Comparison of ENCODE assay signal across 8 mouse cellular contexts in genomic region chr11:32454231-32454799, GRCm38 (mm10). TPM values are rescaled to one million over a fixed set of nuclear protein-coding genes. Genes with fewer than 3 reads are reported as not detected.
DNase-seq lines count a peak whose midpoint lies in the region; ATAC-seq and TF ChIP-seq lines count a peak whose summit lies in the region.

No protein-coding gene starts in this region.

- no peak for TF ChIP-seq CTCF in liver, postnatal 0 days (IDR thresholded peaks at IDR 0.05; ENCODE audit: low read depth)
- TF ChIP-seq CTCF in stomach, postnatal 0 days (IDR thresholded peaks at IDR 0.05; ENCODE audit: low read depth), result no peak

- no peak for TF ChIP-seq EP300 in liver, postnatal 0 days (IDR thresholded peaks at IDR 0.05; ENCODE audit: low read depth)
- TF ChIP-seq EP300 in stomach, postnatal 0 days (optimal IDR thresholded peaks at IDR 0.05), result no peak

- ATAC-seq in kidney, embryonic 14.5 days (ENCODE audit: low FRiP score, low TSS enrichment), result no peak
- ATAC-seq in granulocyte monocyte progenitor cell, adult 5-6 weeks (replicated peaks; ENCODE audit: poor library complexity, severe bottlenecking), result peak; percentile 17
- ATAC-seq in liver, postnatal 0 days, result peak; percentile 9
- no peak for ATAC-seq in stomach, postnatal 0 days (ENCODE audit: low FRiP score, low TSS enrichment)

- peak overlapping the region; percentile 90 for H3K4me2 ChIP-seq in kidney, embryonic 14.5 days (replicated peaks; ENCODE audit: low read depth, low read length)
- H3K4me2 ChIP-seq in liver, postnatal 0 days (ENCODE audit: low read depth, low read length), result peak overlapping the region; percentile 99
- H3K4me2 ChIP-seq in stomach, postnatal 0 days (replicated peaks; ENCODE audit: low read depth), result peak overlapping the region; percentile 93

- H3K9me3 ChIP-seq in kidney, embryonic 14.5 days (ENCODE audit: control insufficient read depth, low read length), result no peaks in the 10 kb centered on the region
- H3K9me3 ChIP-seq in liver, postnatal 0 days (ENCODE audit: low read length), result no peaks in the 10 kb centered on the region
- H3K9me3 ChIP-seq in stomach, postnatal 0 days (ENCODE audit: control insufficient read depth, low read length), result no peaks in the 10 kb centered on the region

- peak overlapping the region; percentile 93 for H3K27ac ChIP-seq in kidney, embryonic 14.5 days (ENCODE audit: low read depth, low read length)
- H3K27ac ChIP-seq in liver, postnatal 0 days (ENCODE audit: low read depth), result no peak overlapping the region
- peak overlapping the region; percentile 95 for H3K27ac ChIP-seq in stomach, postnatal 0 days (replicated peaks)

- peak overlapping the region; percentile 93 for H3K9ac ChIP-seq in kidney, embryonic 14.5 days (ENCODE audit: low read depth, low read length)
- H3K9ac ChIP-seq in liver, postnatal 0 days (replicated peaks), result peak overlapping the region; percentile 85
- peak overlapping the region; percentile 96 for H3K9ac ChIP-seq in stomach, postnatal 0 days (ENCODE audit: low read length)

- H3K4me3 ChIP-seq in kidney, embryonic 14.5 days (ENCODE audit: low read length), result peak overlapping the region; percentile 71
- H3K4me3 ChIP-seq in liver, postnatal 0 days (ENCODE audit: low read depth, low read length), result peak overlapping the region; percentile 77
- peak overlapping the region; percentile 94 for H3K4me3 ChIP-seq in stomach, postnatal 0 days (ENCODE audit: low read depth, low read length)

- WGBS in kidney, embryonic 14.5 days, result 3% methylated on average over 19 of the region's 19 CpGs
- WGBS in liver, postnatal 0 days (ENCODE audit: insufficient replicate concordance), result 6% methylated on average over 19 of the region's 19 CpGs
- WGBS in stomach, postnatal 0 days, result 2% methylated on average over 19 of the region's 19 CpGs

- H3K4me1 ChIP-seq in kidney, embryonic 14.5 days (ENCODE audit: control insufficient read depth, insufficient read depth, low read length), result peaks cover 4% of the 10 kb centered on the region
- H3K4me1 ChIP-seq in liver, postnatal 0 days (ENCODE audit: insufficient read depth), result peaks cover 18% of the 10 kb centered on the region; the same call in 1 of the 2 replicates
- no peaks in the 10 kb centered on the region for H3K4me1 ChIP-seq in stomach, postnatal 0 days (replicated peaks; ENCODE audit: control insufficient read depth, insufficient read depth)

- DNase-seq in kidney, adult 9 months, result no peak
- peak; percentile 64 for DNase-seq in NIH3T3 (ENCODE audit: low read depth)
- no peak for DNase-seq in liver, postnatal 0 days
- DNase-seq in stomach, postnatal 0 days (ENCODE audit: low spot score), result no peak
- DNase-seq in right cerebral cortex, adult 2 months (ENCODE audit: low spot score in 2 of 2), result no peak
- DNase-seq in adrenal gland, adult 2 months, result no peak

- no peaks in the 10 kb centered on the region for H3K27me3 ChIP-seq in kidney, embryonic 14.5 days (ENCODE audit: control insufficient read depth, insufficient read depth, low read length)
- no peaks in the 10 kb centered on the region for H3K27me3 ChIP-seq in liver, postnatal 0 days (ENCODE audit: insufficient read depth, low read length)
- no peaks in the 10 kb centered on the region for H3K27me3 ChIP-seq in stomach, postnatal 0 days (ENCODE audit: control insufficient read depth, insufficient read depth, low read length)

- no peaks in the 10 kb centered on the region for H3K36me3 ChIP-seq in kidney, embryonic 14.5 days (ENCODE audit: control insufficient read depth, insufficient read depth, low read length)
- H3K36me3 ChIP-seq in liver, postnatal 0 days (replicated peaks; ENCODE audit: insufficient read depth, low read length), result no peaks in the 10 kb centered on the region
- no peaks in the 10 kb centered on the region for H3K36me3 ChIP-seq in stomach, postnatal 0 days (ENCODE audit: control insufficient read depth, insufficient read depth, low read length)

RNA-seq across cellular contexts. Expression of gene Ubtd2, which starts 0.9 kb away (rescaled TPM):
- 47.9 and 61.5 TPM in 2 replicates for polyA plus RNA-seq in kidney, embryonic 14.5 days (2014; fragmentation: Nextera tagmentation; extraction: Ambion mirVana)
- 9.5 and 14.1 TPM in 2 replicates for total RNA-seq in granulocyte monocyte progenitor cell, adult 5-6 weeks (2014; fragmentation: Nextera tagmentation)
- 3.6 and 7.3 TPM in 2 replicates for total RNA-seq in granulocyte monocyte progenitor cell, adult 5-6 weeks (2017)
- 3.1 and 3.2 TPM in 2 replicates for polyA plus RNA-seq in liver, postnatal 0 days (2015; fragmentation: Nextera tagmentation; extraction: Ambion mirVana)
- 16.7 and 18.6 TPM in 2 replicates for polyA plus RNA-seq in stomach, postnatal 0 days (2015; fragmentation: Nextera tagmentation; extraction: Ambion mirVana)
- 10 to 100 TPM; 12.2 to 14.4 TPM for total RNA-seq in adrenal gland, adult 2 months (2021)
- polyA plus RNA-seq in adrenal gland, adult 2 months (2012; rRNA removed), result 4.7 and 4.9 TPM in 2 replicates

Comparison
In these comparisons a context has a peak if more than half of its experiments do, and no peak if none do; other contexts are left out.
1. ATAC-seq: peak in granulocyte monocyte progenitor cell, adult 5-6 weeks (single experiment) and liver, postnatal 0 days (single experiment); none in kidney, embryonic 14.5 days (single experiment) and stomach, postnatal 0 days (single experiment).
2. Peak in every context shown above with its lines, with median percentiles within 50 percentile points of each other: H3K4me2 ChIP-seq, H3K4me3 ChIP-seq and H3K9ac ChIP-seq.